Mouse (Mus musculus) liver, adult 2 months (tissue): ENCODE results near the gene Rhobtb1. TPM values are rescaled to one million over a fixed set of nuclear protein-coding genes. Genes with fewer than 3 reads are reported as not detected.

Experiments used
- DNase-seq: peaks from one replicate; pipeline ENCODE4 v3.0.0-alpha.2; 2011; ENCODE audit warnings: low read depth, low spot score; ENCODE audit errors: extremely low read depth
- H3K27ac ChIP-seq: fragments of 200-500 bp; replicated peaks from 2 replicates; pipeline ENCODE4 v1.5.1; 2012; ENCODE audit warnings: low read depth, mild to moderate bottlenecking, control low read depth, inconsistent platforms, low read length; ENCODE audit not compliant: insufficient read depth
- H3K27me3 ChIP-seq: fragments of 200-500 bp; 2 replicates; pipeline ENCODE4 v1.6.1; 2012; ENCODE audit warnings: mild to moderate bottlenecking, moderate library complexity, low read length, inconsistent platforms; ENCODE audit not compliant: control insufficient read depth, insufficient read depth
- H3K36me3 ChIP-seq: fragments of 200-500 bp; 2 replicates; pipeline ENCODE4 v1.6.1; 2012; ENCODE audit warnings: low read length, inconsistent platforms; ENCODE audit not compliant: control insufficient read depth, insufficient read depth
- H3K4me1 ChIP-seq: fragments of 200-500 bp; 2 replicates; pipeline ENCODE4 v1.6.1; 2011; ENCODE audit warnings: low read length; ENCODE audit not compliant: control insufficient read depth, insufficient read depth
- H3K4me3 ChIP-seq: fragments of 200-500 bp; 2 replicates; pipeline ENCODE4 v1.5.1; 2011; ENCODE audit warnings: low read depth, mild to moderate bottlenecking, control low read depth, low read length, moderate library complexity; ENCODE audit not compliant: insufficient read depth
- H3K79me2 ChIP-seq: fragments of 200-500 bp; 2 replicates; pipeline ENCODE4 v1.6.1; 2012; ENCODE audit warnings: inconsistent platforms, mild to moderate bottlenecking, low read length, moderate library complexity; ENCODE audit not compliant: control insufficient read depth, insufficient read depth
- H3K9ac ChIP-seq: fragments of 200-500 bp; 2 replicates; pipeline ENCODE4 v1.6.1; 2012; ENCODE audit warnings: low read depth, mild to moderate bottlenecking, control low read depth, inconsistent platforms, low read length
- CTCF ChIP-seq: fragments of 200-500 bp; IDR thresholded peaks from 2 replicates; pipeline ENCODE4 v1.5.1; 2011; ENCODE audit warnings: low read depth, low read length, control low read depth
- POLR2A ChIP-seq: fragments of 200-500 bp; IDR thresholded peaks from 2 replicates; pipeline ENCODE4 v1.6.1; 2011; ENCODE audit warnings: low read length, control low read depth; ENCODE audit not compliant: insufficient read depth; ENCODE audit errors: extremely low read depth
- WGBS: fragments of 180-500 bp; shearing (Covaris S2); methylation state at CpG from one replicate; pipeline ENCODE4 v1.1.7; 2018; 5-methylcytosine and 5-hydroxymethylcytosine counted together
- polyA plus RNA-seq: library from polyadenylated mRNA; depleted of rRNA; stranded (reverse); fragments of >200 nt; gene quantifications from 2 replicates; pipeline ENCODE4 v1.2.3, GENCODE M21; 2012
- total RNA-seq: library from RNA; depleted of rRNA; stranded (reverse); fragments of >200 nt; gene quantifications from 2 replicates; pipeline ENCODE4 v1.2.3, GENCODE M21; 2014

The Rhobtb1 gene
- total and polyA plus RNA-seq, 2 experiments: 14.3 to 47.9 TPM

- peaks cover 14% of the 10 kb centered on the region; the same call in 1 of the 2 replicates for H3K79me2 ChIP-seq
- H3K36me3 ChIP-seq: peaks cover 18% of the 10 kb centered on the region; the same call in 1 of the 2 replicates
- H3K4me1 ChIP-seq: peaks cover 36% of the 10 kb centered on the region
- peak overlapping the region; percentile 13; the same call in 1 of the 2 replicates for H3K4me3 ChIP-seq
- no peaks in the 10 kb centered on the region for H3K27me3 ChIP-seq
- DNase-seq: no peak
- 28% methylated on average over 2 of the region's 2 CpGs for WGBS
- no peak for TF ChIP-seq CTCF
- no peak for TF ChIP-seq POLR2A
- peak overlapping the region; percentile 73 for H3K27ac ChIP-seq
- peak overlapping the region; percentile 32 for H3K9ac ChIP-seq
Observed at GRCm38 (mm10) chr10:69219289-69219626, 68.0 kb downstream of the Rhobtb1 start.

- no peaks in the 10 kb centered on the region for H3K27me3 ChIP-seq
- no peak overlapping the region; the same call in 1 of the 2 replicates for H3K4me3 ChIP-seq
- peaks cover 22% of the 10 kb centered on the region; the same call in 1 of the 2 replicates for H3K79me2 ChIP-seq
- peak overlapping the region; percentile 54 for H3K9ac ChIP-seq
- TF ChIP-seq CTCF (0 out of 2 replicates have a peak, but pooled peaks have one; percentile 5), POLR2A (no peak)
- peaks cover 37% of the 10 kb centered on the region for H3K4me1 ChIP-seq
- WGBS: 10% methylated on average over 6 of the region's 6 CpGs
- peak; percentile 95 for DNase-seq
- peaks cover 16% of the 10 kb centered on the region; the same call in 1 of the 2 replicates for H3K36me3 ChIP-seq
- peak overlapping the region; percentile 73 for H3K27ac ChIP-seq
Observed at GRCm38 (mm10) chr10:69220296-69220695, 69.1 kb downstream of the Rhobtb1 start.

GRCm38 (mm10) chr10:69221148-69221547, 69.9 kb downstream of the Rhobtb1 start:
- peaks cover 13% of the 10 kb centered on the region; the same call in 1 of the 2 replicates for H3K36me3 ChIP-seq
- H3K4me1 ChIP-seq: peaks cover 37% of the 10 kb centered on the region
- WGBS: 97% methylated on average over 9 of the region's 9 CpGs
- no peak overlapping the region for H3K9ac ChIP-seq
- TF ChIP-seq CTCF (no peak), POLR2A (no peak)
- DNase-seq: no peak
- H3K27me3 ChIP-seq: no peaks in the 10 kb centered on the region
- no peak overlapping the region for H3K4me3 ChIP-seq
- no peak overlapping the region for H3K27ac ChIP-seq
- peaks cover 29% of the 10 kb centered on the region; the same call in 1 of the 2 replicates for H3K79me2 ChIP-seq

- H3K27ac ChIP-seq: no peak overlapping the region
- 45% methylated on average over 3 of the region's 3 CpGs for WGBS
- no peaks in the 10 kb centered on the region for H3K27me3 ChIP-seq
- no peak overlapping the region for H3K9ac ChIP-seq
- TF ChIP-seq CTCF (no peak), POLR2A (no peak)
- peaks cover 32% of the 10 kb centered on the region; the same call in 1 of the 2 replicates for H3K79me2 ChIP-seq
- H3K36me3 ChIP-seq: peaks cover 9% of the 10 kb centered on the region; the same call in 1 of the 2 replicates
- no peak for DNase-seq
- peaks cover 35% of the 10 kb centered on the region for H3K4me1 ChIP-seq
- H3K4me3 ChIP-seq: no peak overlapping the region
Observed at GRCm38 (mm10) chr10:69221955-69222354, 70.7 kb downstream of the Rhobtb1 start.

- no peak for DNase-seq
- H3K27me3 ChIP-seq: no peaks in the 10 kb centered on the region
- TF ChIP-seq POLR2A (no peak), CTCF (no peak)
- no peak overlapping the region for H3K27ac ChIP-seq
- H3K9ac ChIP-seq: no peak overlapping the region
- H3K4me1 ChIP-seq: peaks cover 26% of the 10 kb centered on the region
- H3K4me3 ChIP-seq: no peak overlapping the region
- 91% methylated on average over 4 of the region's 4 CpGs for WGBS
- peaks cover 7% of the 10 kb centered on the region; the same call in 1 of the 2 replicates for H3K36me3 ChIP-seq
- peaks cover 42% of the 10 kb centered on the region for H3K79me2 ChIP-seq
Observed at GRCm38 (mm10) chr10:69223232-69223631, 72.0 kb downstream of the Rhobtb1 start.

DNA sequence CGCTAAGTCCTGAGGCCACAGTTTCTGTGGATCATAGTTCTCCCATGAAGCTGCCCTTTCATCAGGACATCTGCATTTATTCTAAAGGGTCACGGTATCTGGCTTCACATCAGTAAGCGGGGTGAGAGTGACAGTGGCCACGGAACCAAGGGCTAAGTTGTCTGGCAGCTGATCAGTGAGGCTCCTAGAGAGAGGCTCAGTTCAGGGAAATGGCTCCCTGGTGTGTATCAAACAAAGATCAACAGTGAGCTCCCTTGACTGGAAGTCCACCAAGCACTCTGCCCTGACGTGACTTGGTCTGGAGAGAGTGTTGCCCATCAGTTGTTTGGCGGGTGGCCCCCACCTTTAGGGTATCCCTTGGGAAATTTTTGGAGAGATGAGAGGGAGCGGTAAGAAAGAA, 73.0 kb downstream of the Rhobtb1 start:
- H3K36me3 ChIP-seq: peaks cover 7% of the 10 kb centered on the region; the same call in 1 of the 2 replicates
- TF ChIP-seq CTCF (no peak), POLR2A (no peak)
- DNase-seq: peak; percentile 51
- no peaks in the 10 kb centered on the region for H3K27me3 ChIP-seq
- 53% methylated on average over 7 of the region's 7 CpGs for WGBS
- peaks cover 48% of the 10 kb centered on the region for H3K79me2 ChIP-seq
- H3K27ac ChIP-seq: no peak overlapping the region
- no peak overlapping the region for H3K4me3 ChIP-seq
- peaks cover 20% of the 10 kb centered on the region for H3K4me1 ChIP-seq
- no peak overlapping the region for H3K9ac ChIP-seq
